Mouse (Mus musculus): ENCODE measurements around the gene Jph4.

The Jph4 gene

GRCm38 (mm10) chr14:55118852-55119251 is 2.1 kb upstream of the Jph4 start:
- no peak for DNase-seq (ENCODE audit: low read depth, low spot score)

DNA sequence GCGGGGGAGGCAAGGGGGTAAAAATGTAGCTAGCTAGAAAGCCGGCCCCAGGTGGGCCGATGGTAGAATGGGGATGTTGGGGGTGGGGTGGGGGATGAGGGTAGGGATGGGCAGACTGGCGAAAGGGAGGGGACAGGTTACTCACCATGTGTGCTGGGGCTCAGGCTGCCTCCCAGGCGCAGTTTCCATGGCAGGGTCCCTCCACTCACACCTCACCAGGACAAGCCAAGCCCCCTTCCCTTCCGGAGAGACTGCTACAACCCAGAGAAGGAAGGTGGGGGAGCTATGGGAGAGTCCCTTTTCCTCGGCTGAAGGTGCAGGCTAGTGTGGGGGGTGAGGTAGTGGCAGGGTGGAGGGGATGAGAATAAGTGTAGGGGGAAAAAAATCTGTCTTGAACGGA is 889 bp downstream of the Jph4 start:
- no peak for DNase-seq (ENCODE audit: low read depth, low spot score)

GRCm38 (mm10) chr14:55114759-55115701 is 1.7 kb downstream of the Jph4 start:
- no peak for DNase-seq (ENCODE audit: low read depth, low spot score)

DNA sequence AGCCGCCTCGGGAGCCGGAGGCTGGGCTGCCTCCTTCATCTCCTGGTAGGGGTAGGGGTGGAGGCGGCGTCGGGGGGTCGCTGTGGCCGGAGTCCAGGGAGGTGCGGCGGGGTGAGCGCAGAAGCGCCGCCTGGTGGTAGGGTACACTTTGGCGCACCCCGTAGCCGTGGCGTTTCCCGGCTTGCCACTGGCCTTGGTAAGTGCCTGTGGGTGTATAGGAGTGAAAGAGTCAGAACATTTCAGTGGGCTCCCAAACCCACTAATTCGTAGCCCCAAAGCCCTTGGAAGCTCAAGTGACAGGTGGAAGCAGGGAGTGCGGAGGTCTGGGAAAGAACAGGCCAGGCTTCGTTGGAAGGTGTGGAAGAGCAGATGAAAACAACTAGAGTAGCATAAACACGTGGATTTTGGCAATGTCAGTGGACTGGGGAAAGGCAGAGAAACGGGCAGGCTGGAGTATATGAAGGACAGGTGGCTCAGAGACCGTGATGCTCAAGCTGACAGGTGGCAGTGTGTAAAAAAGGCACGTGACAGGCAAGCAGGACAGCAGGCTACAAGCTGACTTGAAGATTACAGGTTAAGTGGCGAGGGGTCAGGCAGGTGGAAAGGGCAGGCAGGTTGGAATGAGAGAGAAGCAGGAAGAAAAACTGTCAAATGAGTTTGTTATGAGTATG is 2.6 kb downstream of the Jph4 start:
- DNase-seq (ENCODE audit: low read depth, low spot score): no peak

- no peak for DNase-seq (ENCODE audit: low read depth, low spot score)
Measured at GRCm38 (mm10) chr14:55113351-55113974, 3.3 kb downstream of the Jph4 start.

- no peak for DNase-seq (ENCODE audit: low read depth, low spot score)
Measured at GRCm38 (mm10) chr14:55111720-55112119, 5.0 kb downstream of the Jph4 start.

- no peak for DNase-seq (ENCODE audit: low read depth, low spot score)
Measured at GRCm38 (mm10) chr14:55110076-55110475, 6.7 kb downstream of the Jph4 start.

DNA sequence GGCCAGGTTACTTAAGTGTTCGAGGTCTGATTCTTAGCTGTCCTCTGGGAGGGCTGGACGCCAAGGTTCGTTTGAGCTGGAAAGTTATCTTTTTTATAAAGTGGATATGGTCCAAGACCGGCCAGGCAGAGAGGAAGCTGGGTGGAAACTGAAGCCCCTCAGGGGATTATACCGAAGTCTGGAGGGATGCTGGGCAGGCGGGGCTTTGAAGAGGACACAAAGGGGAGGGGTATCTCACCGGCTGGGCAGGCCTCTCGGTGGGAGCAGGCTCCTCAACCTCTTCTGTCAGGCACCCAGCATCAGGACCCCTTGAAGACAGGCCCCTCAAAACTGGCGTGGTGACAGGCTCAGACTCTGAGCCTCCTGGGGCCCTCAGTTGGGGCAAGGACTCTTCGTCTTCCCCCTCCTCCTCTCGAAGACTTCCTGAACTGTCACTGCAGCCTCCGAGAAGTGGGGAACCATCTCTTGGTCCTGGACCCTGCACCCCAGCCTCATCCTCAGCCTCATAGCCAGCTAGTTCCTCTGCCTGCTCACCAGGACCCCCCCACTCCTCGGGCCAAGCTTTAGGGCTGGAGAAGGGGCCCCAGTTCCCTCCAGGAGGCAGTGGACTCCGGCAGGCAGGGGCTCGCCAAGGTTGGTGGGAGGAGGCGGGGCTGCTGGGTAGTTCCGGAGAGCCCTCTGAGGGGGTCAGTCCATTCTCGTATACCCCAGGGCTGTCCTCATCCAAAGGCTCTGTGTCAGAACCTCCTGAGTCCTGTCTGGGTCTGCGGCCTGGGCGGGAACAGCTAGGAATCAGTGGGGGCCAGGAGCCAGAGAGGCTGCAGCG is 7.5 kb downstream of the Jph4 start:
- no peak for DNase-seq (ENCODE audit: low read depth, low spot score)

GRCm38 (mm10) chr14:55108202-55108870 is 8.4 kb downstream of the Jph4 start:
- DNase-seq (ENCODE audit: low read depth, low spot score): no peak

DNA sequence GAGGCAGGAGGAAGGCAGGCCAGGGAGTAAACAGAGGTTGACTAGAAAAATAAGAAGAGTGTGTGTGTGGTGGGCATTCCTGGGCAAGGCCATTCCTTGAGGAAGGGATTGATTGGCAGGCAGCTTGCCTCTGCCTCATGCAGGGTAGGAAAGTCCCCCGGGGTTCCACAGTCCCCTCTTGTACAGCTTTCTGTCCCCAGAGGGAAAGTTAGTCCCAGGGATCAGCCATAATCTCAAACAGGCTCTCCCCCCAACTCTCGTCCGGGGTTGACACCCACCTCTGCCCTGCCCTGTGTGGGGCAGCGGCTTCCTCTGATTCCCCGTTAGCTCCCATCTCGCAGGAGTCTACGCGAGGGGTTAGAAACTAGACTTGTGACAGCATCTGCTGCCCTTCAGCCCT is 9.7 kb downstream of the Jph4 start:
- no peak for DNase-seq (ENCODE audit: low read depth, low spot score)

DNA sequence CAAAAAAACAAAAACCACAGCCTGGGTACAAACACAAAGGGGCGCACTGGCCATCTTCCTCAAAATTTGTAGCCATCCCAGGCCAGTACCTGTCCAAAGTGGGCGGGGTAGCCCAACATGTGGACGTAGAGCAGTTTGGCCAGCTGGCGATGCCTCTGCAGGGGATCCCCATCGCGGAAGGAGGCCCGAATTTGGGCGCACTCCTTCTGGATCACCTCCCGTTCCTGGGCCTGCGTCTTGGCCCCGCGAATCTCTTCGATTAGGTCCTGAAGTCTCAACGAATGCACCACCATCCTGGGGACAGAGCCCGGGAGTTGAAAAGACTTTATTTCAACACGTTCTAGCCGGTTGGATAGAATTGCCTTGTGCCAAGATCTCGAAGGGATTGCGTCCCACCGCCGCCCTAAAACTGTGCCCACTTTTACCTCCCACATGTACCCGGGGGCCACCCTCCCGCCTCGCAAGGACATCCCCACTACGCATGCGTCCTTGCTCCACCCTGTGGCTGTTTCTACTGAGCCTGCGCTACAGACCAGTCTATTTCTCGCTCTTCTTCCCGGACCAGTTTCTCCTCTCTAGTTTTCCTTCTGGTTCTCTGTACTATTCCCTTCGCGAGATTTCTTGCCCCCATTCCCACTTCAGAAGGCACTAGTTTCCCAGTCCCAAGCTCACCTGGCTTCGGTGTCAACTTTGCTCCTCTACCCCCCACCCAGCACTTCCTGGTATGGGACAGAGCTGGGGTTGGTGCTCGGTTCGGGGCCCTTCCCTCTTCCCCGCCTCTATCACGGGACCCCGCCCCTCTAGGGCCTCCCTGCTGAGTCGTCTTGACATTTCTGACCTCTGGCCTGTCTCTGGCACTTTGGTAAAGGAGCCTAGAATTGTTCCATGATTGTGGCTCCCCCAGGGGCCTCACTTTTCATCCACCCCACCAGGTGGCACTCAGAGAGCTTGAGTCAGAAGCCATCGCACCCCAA is 10.6 kb downstream of the Jph4 start, which contains the start of gene Ap1g2:
Gene Ap1g2 (minus strand): TSS at position 758 of the 974 bp plus-strand sequence.
- no peak for DNase-seq (ENCODE audit: low read depth, low spot score)

DNA sequence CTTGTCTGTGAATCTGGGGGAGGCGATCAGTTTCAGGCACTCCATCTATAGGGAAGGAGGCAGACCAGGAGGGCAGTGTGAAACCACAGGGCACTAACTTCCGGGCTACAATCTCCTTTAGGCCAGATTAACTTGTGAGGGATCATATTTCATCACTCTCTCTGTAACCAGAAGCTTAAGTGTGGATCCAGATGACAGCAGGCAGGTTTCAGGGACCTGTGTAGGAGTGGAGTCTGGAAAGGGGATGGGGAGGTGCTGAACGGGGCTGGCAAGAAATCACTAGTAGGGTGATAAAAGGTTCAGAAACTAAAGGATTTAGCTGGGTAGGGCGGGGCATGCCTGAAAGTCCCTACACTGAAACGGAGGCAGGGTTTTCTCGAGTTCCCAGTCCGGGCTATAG is 11.3 kb downstream of the Jph4 start:
- no peak for DNase-seq (ENCODE audit: low read depth, low spot score)

DNA sequence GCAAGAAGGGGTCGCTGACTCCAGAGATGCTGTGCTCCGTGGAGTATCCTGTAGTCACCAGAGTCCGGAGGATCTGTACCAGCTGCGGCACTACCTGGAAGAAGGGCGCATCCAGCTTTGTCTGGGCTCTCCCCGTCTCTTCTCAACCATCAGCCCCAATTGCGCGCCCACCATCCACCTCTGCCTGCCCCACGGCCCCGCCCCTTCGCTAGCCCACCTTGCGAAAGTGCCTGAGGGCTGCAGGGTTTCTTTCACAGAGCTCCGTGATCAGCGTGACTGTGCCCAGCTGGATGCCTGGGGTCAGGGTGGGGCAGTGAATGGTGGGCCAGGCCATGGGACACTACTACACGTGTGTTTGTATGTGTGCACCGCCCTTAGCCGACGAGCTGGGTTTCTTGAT is 12.4 kb downstream of the Jph4 start:
- DNase-seq (ENCODE audit: low read depth, low spot score): no peak

GRCm38 (mm10) chr14:55102253-55102785 is 14.4 kb downstream of the Jph4 start:
- DNase-seq (ENCODE audit: low read depth, low spot score): no peak

GRCm38 (mm10) chr14:55101592-55101991 is 15.1 kb downstream of the Jph4 start:
- no peak for DNase-seq (ENCODE audit: low read depth, low spot score)

- DNase-seq (ENCODE audit: low read depth, low spot score): no peak
Measured at GRCm38 (mm10) chr14:55098067-55098466, 18.7 kb downstream of the Jph4 start.

DNA sequence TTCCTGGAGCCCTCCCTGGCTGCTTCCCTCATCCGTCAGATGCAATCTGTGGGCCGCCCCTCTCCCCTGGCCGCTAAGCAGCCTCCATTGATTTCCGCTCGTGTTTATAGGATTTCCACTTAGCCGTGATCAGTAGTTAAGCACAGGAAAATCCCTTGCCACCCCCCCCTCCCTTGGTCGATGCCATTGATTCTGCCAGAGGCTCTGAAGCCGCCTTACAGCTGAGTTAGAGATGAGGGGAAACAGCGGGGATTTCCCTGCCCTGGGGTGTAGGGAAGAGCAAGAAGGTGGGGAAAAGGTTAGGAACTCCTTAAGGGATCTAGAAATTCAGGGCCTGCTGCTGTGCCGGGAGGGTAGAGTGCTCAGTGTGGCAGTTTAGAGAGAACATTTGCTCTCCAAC is 19.1 kb downstream of the Jph4 start:
- no peak for DNase-seq (ENCODE audit: low read depth, low spot score)

- DNase-seq (ENCODE audit: low read depth, low spot score): no peak
Measured at GRCm38 (mm10) chr14:55096573-55097087, 20.1 kb downstream of the Jph4 start.

GRCm38 (mm10) chr14:55095671-55096070 is 21.1 kb downstream of the Jph4 start:
- no peak for DNase-seq (ENCODE audit: low read depth, low spot score)
